Mouse (Mus musculus) gastrocnemius, postnatal 25 days (tissue): ENCODE data around the gene Pnmal1. TPM values are rescaled to one million over a fixed set of nuclear protein-coding genes. Genes with fewer than 3 reads are reported as not detected.
"Not testable (repeated sequence)": the region's sequence is repeated elsewhere in the genome, so short reads cannot be mapped to it uniquely, and the experiment has no call there.

Experiments
- DNase-seq: peaks from one replicate; pipeline ENCODE4 v3.0.0; 2022
- total RNA-seq, 2 experiments: library from RNA; stranded (reverse); gene quantifications; 1 replicate in 1 of 2; 2 replicates in 1 of 2; pipeline ENCODE4 v1.2.3; 2021

Pnmal1 gene
- total RNA-seq, 2 experiments from 2014 or later = not detected

DNA sequence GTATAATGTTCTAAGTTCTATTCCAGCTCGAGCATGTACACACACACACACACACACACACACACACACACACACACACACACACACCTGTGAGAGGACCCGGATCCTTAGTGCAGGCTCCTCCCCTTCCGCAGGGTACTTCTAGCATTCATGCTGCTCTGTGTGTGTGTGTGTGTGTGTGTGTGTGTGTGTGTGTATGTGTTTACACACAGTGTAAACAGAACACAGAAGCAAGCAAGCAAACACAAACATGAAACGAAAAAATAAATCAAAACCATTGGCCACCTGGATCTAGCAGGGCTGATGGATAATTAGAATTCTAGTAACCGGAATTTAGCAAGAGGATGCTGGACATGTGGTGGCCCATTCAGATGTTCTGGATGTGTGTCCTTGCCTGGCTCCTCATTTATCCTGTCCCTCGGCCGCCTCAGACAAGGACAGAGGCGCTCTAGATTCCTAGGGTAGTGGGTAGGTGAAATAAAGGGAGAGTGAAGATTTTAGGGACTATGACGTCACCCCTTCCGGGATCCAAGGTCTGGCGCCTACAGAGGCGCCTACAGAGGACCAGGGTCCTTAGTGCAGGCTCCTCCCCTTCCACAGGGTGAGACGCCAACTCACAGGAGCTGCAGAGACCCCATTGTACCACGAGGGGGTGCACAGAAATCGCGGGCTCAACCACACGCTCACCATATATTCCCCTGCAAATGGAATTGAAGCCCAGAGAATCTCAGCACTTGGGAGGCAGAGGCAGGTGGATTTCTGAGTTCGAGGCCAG lies 8.4 kb upstream of the Pnmal1 start:
- DNase-seq = peak; percentile 72

DNA sequence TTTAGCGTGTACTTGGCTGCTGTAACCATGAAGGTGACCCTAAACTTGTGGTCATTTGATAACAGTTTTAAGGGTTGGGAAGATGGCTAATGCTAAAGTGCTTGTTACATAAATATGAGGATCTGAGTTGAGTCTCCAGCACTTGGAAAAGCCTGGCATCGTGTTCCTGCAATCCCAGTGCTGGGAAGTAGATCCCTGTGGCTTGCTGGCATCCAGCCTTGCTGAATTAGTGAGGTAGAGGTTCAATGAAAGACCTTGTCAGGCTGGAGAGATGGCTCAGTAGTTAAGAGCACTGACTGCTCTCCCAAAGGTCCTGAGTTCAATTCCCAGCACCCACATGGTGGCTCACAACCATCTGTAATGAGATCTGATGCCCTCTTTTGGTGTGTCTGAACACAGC lies 5.7 kb upstream of the Pnmal1 start:
- not testable (repeated sequence) for DNase-seq

DNA sequence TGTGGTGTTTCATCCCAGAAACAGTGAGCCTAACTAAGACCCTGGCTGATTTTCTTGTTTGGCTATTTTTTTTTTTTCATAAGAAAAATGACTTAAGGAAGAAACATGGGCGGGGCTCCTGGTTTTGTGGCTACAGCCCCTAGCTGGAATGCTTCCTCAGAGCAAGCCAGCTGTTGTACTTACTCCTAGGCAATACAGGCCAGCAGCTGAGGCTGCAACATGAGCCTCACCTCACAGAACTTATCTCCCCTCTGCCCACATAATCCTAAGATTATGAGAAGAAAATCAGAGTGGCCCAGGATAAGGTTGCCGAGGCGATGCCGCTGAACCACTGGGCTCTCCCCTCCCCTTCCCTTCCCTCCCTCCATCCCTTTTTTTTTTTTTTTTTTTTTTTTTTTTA lies 3.8 kb upstream of the Pnmal1 start:
- no peak for DNase-seq

DNA sequence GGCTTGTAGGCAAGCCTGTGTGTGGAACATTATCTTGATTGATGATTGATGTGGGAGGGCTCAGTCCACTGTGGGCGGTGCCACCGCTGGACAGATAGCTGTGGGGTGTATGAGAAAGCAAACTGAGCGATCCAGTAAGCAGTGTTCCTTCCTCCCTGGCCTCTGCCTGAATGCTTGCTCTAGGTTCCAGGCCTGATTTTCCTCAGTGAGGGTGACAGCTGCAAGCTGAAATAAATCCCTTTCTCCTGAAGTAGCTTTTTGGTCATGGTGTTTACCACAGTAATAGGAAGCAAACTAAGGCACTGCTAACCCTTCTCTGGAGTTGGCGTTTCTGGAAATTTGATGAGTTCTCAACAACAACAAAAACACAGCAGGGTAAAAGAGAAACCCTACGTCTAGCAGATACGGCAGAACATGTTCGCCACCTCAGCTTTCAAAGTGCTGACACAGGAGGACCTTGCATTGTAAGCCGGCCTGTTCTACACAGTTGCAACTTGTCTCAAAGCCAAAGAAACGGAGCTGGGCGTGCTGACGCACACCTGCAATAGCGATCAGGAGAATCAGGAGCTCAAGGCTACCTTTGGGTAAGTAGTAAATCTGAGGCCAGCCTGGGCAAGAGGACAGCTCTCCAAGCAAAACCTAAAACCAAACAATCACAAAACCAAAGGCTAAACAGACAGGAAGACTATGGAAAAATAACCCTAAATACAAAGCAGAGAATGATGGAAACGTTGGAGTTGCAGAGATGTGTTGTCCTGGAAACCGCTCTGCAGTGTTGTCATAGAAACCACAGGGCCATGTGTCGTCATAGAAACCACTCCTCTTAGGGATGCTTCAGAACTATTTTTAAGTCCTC lies 2.8 kb upstream of the Pnmal1 start:
- DNase-seq = no peak

DNA sequence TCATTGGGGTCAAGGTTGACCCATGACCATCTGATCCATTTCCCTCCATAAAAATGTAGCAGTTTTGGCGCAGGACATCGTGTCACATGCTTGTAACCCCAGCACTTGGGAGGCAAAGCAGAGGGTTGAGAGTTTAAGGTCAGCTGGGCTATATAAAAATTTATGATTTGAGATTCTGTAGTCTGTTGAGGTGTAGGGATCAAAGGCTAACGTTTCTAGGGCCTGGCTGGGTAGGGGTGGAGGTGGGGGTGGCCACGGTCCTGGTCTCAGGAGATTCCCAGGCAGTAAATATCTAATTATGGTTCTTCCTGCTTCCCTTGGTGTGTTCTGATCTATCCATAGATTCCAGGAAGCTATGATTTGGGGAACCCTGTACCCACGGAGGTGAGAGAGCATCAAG lies 2.2 kb downstream of the Pnmal1 start:
- DNase-seq = no peak

DNA sequence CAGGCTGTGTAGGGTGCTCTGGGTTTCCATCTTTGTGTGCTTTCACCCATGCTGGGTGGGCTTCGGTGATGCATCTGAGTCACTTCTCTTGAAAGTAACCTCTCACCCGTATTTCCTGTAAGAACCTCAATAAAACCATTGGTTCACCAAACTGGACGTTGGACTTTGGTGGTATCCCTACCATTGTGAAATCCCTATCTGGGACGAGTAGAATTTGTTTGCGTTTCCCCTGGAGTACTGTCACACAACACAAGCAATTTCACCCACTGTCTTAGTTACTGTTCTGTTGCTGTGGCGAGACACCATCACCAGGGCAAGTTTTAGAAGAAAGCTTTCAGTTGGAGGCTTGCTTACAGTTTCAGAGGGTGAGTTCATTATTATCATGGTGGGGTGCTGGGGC lies 8.9 kb downstream of the Pnmal1 start:
- DNase-seq = no peak

DNA sequence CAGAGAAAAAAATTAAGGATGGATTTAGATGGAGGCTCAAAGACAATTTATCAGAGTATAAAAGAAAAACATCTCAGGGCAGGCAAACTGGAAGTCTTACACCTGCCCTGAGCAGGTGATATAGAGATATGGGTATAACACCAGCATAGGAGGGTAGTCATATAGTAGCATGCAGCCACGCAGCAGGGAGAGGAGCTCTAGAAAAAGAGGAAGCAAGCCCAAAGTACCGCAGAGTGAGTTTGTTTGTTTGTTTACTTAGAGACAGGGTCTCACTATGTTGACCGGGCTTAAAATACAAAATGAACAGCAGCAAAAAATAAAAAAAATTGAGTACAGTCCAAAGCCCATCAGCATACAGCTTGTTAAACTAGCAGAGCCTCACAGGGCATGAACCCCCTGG lies 11.7 kb downstream of the Pnmal1 start:
- DNase-seq = no peak

DNA sequence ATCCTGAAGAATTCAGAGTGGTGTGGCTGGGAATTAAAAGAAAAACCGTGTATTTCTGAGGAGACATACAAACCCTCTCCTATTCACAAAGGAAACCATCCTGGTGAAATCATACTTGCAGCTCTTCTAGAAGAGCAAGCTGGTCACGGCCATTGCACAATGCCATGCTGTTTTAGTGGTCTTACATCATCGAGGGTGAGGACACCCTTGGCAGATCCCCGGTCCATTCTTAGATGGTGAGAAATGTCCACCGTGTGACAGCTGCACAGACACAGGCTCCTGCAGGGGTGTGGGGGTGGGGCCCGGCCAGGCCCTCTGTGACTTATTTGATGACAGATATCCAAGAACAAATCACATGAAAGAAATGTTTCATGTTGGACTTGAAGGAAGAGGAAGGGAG lies 14.5 kb downstream of the Pnmal1 start:
- peak; percentile 72 for DNase-seq

DNA sequence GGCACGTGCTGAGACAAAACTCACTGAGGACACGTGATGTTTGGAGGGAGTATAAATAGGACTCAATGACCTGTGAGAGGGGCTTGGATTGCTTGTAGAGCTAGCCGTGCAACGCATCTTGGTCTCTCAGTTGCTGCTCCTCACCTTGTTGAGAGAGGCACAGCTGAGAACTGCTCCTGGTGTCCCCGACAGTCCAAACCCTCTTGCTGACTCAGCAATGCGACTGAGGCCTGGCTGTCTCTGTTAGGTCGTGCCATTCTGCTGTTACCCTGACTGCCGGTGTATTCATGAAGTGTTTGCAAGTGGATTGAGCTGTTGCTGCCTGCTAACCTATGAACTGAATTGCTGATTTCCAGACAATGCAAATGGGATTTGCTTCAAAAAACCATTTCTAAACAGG lies 16.8 kb downstream of the Pnmal1 start:
- no peak for DNase-seq

DNA sequence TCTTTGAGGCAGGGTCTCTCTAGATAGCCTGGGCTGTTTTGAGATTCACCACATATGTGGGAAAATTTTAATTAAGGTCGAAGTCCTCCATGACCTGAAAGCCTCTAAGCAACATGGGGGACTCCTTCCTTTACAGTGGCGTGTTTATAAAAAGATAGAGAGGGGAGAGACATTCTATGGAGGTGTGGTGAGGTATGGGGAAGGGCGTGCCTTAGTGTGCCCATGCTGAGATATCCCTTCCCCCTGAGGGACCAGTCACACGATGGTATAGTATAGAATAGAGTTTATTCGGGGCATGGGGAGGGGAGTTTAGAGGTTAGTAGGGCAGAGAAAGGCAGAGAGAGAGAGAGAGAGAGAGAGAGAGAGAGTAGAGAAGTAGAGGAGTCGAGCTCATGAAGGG lies 18.7 kb downstream of the Pnmal1 start:
- no peak for DNase-seq

DNA sequence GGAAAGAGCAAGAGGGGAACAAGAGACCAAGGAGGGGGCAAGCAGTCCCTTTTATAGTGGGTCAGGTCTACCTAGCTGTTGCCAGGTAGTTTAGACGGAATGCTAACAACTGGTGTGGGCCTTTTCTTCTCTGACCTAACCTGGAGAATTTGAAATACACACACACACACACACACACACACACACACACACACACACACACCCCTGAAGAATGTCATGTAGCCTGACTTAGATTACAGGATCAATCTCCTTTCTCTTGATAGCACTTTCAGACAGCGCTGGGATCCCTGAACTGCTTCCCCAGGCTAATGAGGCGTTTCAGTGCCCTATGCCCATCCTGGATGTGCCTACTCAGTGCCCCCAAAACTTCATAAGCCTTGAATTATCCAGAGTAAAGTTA lies 19.1 kb downstream of the Pnmal1 start:
- no peak for DNase-seq

DNA sequence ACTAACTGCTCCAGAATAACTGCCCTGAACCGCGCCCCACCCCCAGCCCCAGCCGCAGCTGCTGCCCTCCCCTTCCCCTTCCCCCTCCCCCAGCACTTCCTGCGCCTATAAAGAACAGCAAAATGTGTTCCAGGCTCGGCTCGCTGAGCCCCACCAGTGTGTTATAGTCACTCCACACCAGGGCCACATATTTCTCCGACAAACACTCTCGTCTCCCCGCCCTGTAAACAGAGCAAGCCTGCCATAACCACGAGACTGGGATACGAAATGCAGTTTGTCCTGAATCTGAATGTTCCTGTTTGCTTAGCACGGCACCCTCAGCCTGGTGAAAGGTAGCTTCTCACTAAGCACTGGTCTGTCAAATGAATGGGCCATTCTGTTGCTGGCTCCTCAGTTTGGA lies 20.9 kb downstream of the Pnmal1 start:
- DNase-seq = peak; percentile 53

DNA sequence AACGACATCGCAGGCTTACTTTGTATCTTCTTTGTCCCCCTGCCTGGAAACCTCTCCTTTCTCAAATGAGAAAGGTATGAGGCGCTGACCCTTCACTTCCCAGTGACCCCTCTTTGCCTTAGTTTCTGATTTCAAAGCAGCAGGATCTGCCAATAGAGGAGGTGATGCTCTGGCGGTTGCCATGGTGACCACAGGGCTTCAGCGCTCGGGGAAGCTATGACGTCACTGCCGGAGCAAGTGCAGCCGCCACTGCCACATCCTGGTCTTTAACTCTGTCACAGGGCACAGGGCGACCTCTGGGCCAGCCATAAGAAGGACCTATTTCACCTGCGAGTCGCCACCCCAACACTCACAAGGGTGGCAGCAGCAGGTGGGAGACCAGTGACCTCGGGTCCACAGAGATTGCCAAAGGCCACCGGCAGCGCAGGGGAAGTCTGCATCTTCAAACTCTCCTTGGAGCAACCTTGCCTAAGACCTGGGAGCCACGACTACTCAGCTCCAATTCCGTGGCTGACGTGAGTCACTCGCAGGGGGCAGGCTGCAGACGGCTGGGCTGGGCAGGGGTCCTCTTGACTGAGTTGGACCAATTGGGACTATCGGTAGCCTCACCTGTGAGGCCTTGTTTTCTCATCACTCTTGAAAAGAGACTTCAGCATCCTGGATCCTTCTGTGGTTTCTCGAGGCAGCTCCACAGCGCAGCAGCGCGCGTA lies 23.5 kb downstream of the Pnmal1 start, which contains the start of gene Gm42372:
Gene Gm42372, plus strand, starts transcription at position 228 of the 710 bp plus-strand sequence.
- DNase-seq = no peak

DNA sequence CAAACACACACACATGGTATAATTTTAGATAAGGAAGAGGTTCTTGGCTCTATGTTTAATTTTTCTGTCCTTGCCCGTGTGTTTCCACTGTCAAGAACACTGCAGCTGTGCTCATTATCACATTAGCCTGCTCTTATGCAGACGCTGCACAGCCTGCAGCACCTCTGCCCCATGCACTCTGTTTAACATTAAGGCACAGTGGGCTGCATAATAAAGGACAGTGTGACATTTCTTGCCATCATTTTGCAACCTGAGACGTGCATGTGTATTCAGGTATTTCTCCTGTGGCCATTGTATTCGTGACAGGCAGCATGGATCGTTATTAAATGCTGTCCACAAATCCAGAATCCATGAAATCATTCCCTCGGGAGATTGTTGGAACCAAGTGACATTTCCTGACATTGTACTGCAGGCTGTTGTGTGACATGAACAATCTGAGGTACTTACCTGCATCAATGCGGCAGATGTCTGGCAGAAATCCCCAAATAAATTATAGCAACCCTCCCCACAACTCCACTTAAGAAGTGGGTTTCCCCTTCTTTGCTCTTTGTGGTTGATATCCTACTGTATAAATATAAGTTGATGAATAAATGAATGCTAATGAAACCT lies 28.2 kb downstream of the Pnmal1 start:
- no peak for DNase-seq

DNA sequence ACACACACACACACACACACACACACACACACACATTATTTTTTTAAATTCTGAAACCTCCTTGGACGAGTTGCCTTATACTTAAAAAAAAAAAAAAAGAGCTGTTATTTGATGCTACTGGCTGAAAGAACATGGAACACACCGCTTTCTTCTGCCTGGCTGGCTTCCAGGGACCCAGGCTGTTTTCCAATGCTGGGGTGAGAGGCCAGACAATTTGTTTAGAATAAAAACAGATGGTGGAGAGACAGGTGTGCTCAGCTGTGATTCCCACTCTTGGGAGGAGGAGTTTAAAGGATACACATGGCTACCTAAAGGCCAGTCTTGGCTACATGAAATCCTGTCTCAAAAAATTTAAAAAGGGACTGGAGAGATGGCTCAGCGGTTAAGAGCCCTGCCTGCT lies 28.9 kb downstream of the Pnmal1 start:
- DNase-seq = peak; percentile 66

DNA sequence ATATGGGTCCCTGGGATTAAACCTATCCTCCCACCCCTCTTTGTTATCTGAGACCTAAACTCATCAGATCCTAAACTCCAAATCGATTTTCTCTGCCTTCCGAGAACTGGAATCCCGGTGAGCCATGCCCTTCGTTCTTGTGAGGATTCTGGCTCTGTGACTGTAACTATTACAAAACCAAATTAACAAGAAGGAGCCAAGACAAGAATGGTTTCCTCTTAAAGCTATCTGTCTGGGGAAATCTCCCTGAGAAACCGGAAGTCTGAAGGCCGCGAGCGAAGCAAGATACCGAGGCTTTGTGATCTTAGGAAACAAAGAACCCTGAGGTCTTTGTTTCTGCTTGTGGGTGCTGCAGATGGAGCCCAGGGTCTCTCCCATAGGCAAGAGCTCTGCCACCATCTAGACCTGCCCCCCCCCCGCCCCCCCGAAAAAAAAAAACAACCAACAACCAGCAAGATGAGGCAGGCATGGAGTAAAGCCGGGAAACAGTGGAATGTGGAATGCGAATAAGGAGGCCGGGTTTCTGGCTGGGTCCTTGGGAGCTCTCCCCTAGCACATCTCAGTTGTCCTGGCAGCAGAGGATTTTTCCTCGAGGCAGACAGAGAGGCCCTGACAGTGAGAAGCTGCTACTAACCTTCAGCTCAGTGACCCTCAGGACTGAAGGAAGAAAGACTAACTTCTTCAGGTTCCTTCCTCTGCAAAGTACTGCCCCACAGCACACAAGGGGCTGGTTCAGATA lies 30.7 kb downstream of the Pnmal1 start:
- DNase-seq = no peak

DNA sequence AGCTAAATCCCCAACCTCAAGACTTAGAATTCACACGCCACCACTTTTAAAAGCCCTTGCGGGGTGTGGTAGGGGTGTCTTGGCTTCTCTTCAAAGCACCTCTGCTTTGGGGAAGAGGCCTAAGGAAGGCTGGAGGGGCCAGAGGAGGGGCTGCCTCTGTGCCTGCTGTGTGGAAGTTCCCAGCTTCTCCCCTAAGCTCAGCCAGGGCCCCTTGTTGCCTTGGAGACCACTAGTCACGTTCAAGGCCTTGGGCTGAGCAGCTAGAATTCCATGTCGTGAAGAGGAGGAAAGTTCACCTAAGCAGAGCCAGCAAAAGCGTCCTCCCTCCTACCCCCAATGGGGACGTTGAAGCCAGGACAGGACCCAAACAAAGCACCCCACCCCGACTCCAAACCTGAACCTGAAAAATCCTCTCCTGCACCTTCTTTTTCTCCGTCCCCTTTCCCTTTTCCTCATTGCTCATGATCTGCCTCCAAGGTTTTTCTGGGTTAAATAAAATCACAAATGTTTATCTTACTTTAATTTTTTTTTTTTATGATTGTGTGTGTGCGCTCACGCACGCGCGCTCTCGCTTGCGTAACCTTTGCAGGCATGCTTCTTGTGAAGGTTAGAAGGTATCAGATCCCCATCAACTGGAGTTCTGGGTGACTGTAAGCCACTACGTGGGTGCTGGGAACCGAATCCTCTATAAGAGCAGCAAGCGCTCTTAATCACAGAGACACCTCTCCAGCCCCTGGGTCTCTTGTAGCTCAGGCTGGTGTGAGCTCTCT lies 32.4 kb downstream of the Pnmal1 start:
- DNase-seq = no peak

DNA sequence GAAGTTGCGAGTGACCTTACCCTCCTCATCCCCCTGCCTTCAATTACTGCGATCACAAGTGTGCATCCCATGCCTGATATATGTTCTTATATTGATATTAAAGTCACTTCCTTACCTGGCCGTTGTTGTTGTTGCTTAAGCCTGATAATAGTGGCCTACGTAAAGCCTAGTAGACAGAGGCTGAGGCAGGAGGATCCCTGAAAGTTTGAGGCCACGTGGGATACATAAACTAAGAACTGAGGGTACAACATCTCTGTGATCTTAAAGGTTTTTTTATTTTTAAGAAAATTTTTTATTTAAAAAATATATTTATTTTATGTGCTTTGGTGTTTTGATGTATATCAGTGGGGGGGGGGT lies 33.0 kb downstream of the Pnmal1 start, which contains the start of gene Ccdc8:
Gene Ccdc8, plus strand, starts transcription at position 258 of the 357 bp plus-strand sequence.
- DNase-seq = no peak

DNA sequence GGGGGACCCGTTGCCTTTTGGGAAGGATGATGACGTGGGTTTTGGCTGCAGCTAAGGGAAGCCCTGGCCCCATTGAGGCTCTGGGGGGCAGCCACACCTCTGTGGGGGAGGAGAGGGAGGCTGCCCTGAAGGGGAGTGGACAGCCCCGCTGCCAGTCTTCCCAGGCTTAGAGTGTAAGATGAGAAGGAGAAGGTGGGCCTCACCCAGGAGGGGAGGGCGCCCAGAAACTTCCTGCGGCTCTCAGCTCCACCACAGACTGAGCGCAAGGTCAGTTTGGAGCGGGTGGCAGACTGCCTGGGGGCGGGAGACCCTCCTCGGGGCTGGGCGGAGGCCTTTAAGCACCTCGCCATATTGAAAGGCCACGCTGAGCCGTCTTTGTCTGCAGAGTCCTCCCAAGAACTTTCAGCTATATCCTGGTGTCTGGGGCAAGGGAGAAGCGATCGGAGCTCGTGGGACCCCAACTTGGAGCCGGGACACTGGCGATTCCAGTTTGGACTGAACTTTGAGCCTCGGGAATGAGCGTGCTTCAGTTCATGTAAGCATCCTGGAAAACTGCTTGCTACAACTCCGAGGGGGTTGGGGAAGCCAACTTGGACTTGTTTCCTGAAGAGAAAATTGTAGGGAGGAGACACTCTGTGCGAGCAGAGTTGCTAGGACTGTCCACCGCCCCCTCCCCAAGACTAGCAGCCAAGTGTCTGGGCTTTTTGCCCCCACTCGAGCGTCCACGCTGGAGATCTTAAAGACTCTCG lies 34.3 kb downstream of the Pnmal1 start:
- DNase-seq = peak; percentile 90

DNA sequence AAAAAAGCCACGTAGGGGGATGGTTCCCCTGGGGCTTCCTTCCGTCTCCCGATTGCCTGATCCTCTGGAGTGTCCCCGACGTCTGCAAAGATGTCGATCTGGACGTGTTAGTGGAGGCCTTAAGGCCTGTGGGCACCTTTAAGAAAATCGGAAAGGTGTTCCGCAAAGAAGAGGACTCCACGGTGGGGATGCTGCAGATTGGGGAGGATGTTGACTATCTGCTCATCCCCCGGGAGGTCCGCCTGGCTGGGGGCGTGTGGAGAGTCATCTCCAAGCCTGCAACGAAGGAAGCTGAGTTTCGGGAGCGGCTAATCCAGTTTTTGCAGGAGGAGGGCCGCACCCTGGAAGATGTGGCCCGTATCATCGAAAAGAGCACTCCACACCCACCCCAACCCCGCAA lies 34.9 kb downstream of the Pnmal1 start:
- no peak for DNase-seq
